In the genomic region with DNA sequence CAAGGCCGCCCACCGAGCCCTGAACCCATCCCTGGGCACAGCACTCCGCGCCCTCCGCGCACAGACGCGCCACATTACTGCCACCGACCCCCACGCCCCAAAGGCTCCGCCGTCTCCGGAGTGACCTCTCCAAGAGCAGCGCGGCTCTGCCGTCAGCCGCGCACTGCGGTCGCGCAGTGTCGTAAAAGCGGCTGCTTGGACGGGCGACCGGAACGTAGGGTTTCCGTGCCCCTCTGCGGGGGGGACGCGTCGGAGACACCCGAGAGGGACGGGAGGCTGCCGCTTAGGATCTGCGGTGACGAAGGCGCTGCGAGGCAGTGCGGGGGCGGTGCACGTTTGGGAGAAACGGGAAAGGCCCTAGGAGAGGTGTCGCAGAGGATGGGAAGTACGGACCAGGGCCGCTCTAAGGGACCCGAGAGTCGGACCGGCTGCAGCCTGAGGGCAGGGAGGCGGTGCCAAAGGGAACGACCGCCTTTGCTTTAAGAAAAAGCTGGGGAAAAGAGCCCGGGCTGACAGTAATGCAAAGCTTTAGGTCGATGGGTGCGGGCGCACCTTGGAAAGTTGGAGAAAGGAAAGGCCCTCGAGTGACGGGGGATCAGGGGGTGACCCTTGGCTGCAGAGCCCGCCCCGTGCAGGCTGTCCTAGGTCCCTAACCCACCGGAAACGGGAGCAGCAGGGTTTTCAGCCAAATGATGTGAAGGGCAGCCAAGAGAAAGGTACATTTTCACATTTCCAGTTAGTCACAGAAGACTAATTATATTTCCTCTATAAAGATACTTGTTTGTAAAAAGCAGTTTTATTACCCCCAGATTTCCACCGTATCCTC, we compare ENCODE assay signal across 8 mouse cellular contexts. TPM values are rescaled to one million over a fixed set of nuclear protein-coding genes. Genes with fewer than 3 reads are reported as not detected.
DNase-seq lines count a peak whose midpoint lies in the region; ATAC-seq and TF ChIP-seq lines count a peak whose summit lies in the region.

Dlat (minus strand) TSS at position 389 of the 826 bp plus-strand sequence.

- peak; percentile 85 for ATAC-seq in frontal cortex, adult (ENCODE audit: low TSS enrichment)
- ATAC-seq in lung, postnatal 0 days = peak; percentile 95

- peak; percentile 79 for DNase-seq in MEL-GATA-1-ER (ENCODE audit: extremely low read depth, low read depth)
- peak; percentile 89 for DNase-seq in cerebellum, adult 8-10 months
- DNase-seq in hindbrain, embryonic 10.5 days (ENCODE audit: low spot score) = peak; percentile 91
- peak; percentile 91 for DNase-seq in layer of hippocampus, adult 9-11 months
- peak; percentile 93 for DNase-seq in lung, postnatal 0 days (ENCODE audit: low spot score)
- DNase-seq in ovary, postnatal 14 days (ENCODE audit: low spot score) = peak; percentile 79
- peak; percentile 86 for DNase-seq in thymus, postnatal 14 days

- H3K27ac ChIP-seq in hindbrain, embryonic 10.5 days = peak within 1 kb of the TSS; percentile 95
- peak within 1 kb of the TSS; percentile 82 for H3K27ac ChIP-seq in lung, postnatal 0 days (ENCODE audit: low read length)

- peak within 1 kb of the TSS; percentile 68 for H3K9ac ChIP-seq in lung, postnatal 0 days (replicated peaks; ENCODE audit: low read depth)

- no peak for TF ChIP-seq EP300 in lung, postnatal 0 days (IDR thresholded peaks at IDR 0.05)

- WGBS in hindbrain, embryonic 10.5 days = under 1% methylated on average over 63 of the region's 63 CpGs
- WGBS in lung, postnatal 0 days = under 1% methylated on average over 59 of the region's 63 CpGs

- no peaks in the 10 kb centered on the region for H3K9me3 ChIP-seq in hindbrain, embryonic 10.5 days
- H3K9me3 ChIP-seq in lung, postnatal 0 days (ENCODE audit: low read length) = no peaks in the 10 kb centered on the region

- H3K4me3 ChIP-seq in hindbrain, embryonic 10.5 days = peak within 1 kb of the TSS; percentile 96
- peak within 1 kb of the TSS; percentile 91 for H3K4me3 ChIP-seq in lung, postnatal 0 days (ENCODE audit: low read depth, low read length)

- no peaks in the 10 kb centered on the region for H3K27me3 ChIP-seq in hindbrain, embryonic 10.5 days (ENCODE audit: insufficient read depth, poor library complexity, severe bottlenecking)
- H3K27me3 ChIP-seq in lung, postnatal 0 days (replicated peaks; ENCODE audit: insufficient read depth, low read length) = no peaks in the 10 kb centered on the region

- H3K36me3 ChIP-seq in hindbrain, embryonic 10.5 days = peaks cover 33% of the 10 kb centered on the region
- H3K36me3 ChIP-seq in lung, postnatal 0 days (ENCODE audit: insufficient read depth, low read length) = no peaks in the 10 kb centered on the region

- peak; percentile 1; the same call in 1 of the 2 replicates for TF ChIP-seq CTCF in lung, postnatal 0 days (IDR thresholded peaks at IDR 0.05)

- peak within 1 kb of the TSS; percentile 87 for H3K4me2 ChIP-seq in lung, postnatal 0 days (replicated peaks; ENCODE audit: low read depth, low read length)

- H3K4me1 ChIP-seq in hindbrain, embryonic 10.5 days (replicated peaks) = peaks cover 18% of the 10 kb centered on the region
- H3K4me1 ChIP-seq in lung, postnatal 0 days (ENCODE audit: insufficient read depth, low read depth, low read length) = no peaks in the 10 kb centered on the region

RNA-seq across cellular contexts. Expression of gene Dlat, which starts in this region (rescaled TPM):
- polyA plus RNA-seq in hindbrain, embryonic 10.5 days (2016; fragmentation: Nextera tagmentation; extraction: Ambion mirVana) = 43.9 and 53.9 TPM in 2 replicates
- 27.2 and 30.0 TPM in 2 replicates for polyA plus RNA-seq in lung, postnatal 0 days (2015; fragmentation: Nextera tagmentation; extraction: Ambion mirVana)

Comparison
In these comparisons a context has a peak if more than half of its experiments do, and no peak if none do; other contexts are left out.
1. Peak in every context shown above with its lines: DNase-seq, ATAC-seq, H3K4me3 ChIP-seq and H3K27ac ChIP-seq.